Mouse (Mus musculus) activated CD4-positive, CD25-positive, alpha-beta regulatory T cell, adult 4 months (primary cell): Measurements from ENCODE around the gene Acsf2. TPM values are rescaled to one million over a fixed set of nuclear protein-coding genes. Genes with fewer than 3 reads are reported as not detected.

Experiments used
- ATAC-seq: one replicate; pipeline ENCODE4 v1.8.0; 2017
- polyA plus RNA-seq, 2 experiments: library from polyadenylated mRNA; unstranded; fragments of 100-300 nt; shearing (Covaris generic); gene quantifications; one replicate each; pipeline ENCODE4 v1.2.1; 2017

Acsf2 gene
- polyA plus RNA-seq, 2 experiments from 2014 or later: 1.9 to 2.3 TPM

DNA sequence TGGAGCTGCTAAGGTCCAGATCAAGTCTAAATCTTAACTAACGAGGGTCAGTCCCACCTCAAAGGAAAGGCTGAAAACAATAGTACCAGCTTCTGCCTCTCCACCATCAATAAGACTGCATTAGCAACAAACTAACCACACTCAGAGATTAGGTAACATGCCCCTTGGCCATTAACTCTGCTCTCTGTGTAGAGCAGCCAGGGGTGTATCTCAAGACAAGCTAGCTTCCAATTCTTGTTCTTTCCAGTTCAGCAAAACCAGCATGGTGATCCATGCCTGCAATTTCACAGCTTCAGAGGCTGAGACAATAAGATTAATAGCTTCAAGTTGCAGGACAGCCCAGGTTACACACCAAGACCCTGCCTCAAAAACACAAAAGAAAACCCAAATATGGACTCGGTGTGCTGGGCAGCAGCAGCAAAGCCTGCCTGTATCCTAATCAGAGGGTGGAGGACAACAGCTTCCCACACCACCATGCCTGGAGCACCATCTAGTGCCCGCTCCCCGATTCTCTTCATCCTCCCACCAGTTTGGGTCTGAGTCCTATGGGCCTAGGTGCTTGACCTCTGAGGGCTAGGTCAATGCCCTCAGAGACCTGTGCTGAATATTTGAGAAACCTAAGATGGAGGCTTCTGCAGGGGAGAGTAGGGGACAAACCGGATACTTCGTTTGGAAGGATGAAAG lies 3.1 kb downstream of the Acsf2 start:
- no peak for ATAC-seq

DNA sequence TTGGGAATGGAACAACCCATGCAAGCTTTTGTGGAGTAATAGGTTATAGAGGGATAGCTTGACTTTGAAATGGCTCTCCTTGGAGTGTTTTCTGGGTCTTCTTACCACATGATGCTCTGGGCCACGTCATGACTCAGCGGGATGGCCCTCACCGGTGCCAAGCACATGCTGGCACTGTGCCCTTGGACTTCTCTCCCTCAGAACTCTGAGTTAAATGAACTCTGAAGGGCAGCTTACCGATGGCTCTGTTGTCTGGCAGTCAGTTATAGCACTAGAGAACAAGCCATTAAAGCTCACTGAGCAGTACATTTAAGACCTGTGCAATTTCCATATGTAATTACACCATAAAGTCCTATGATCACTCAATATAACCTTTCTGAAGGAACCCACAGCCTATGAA lies 4.4 kb downstream of the Acsf2 start:
- no peak for ATAC-seq

DNA sequence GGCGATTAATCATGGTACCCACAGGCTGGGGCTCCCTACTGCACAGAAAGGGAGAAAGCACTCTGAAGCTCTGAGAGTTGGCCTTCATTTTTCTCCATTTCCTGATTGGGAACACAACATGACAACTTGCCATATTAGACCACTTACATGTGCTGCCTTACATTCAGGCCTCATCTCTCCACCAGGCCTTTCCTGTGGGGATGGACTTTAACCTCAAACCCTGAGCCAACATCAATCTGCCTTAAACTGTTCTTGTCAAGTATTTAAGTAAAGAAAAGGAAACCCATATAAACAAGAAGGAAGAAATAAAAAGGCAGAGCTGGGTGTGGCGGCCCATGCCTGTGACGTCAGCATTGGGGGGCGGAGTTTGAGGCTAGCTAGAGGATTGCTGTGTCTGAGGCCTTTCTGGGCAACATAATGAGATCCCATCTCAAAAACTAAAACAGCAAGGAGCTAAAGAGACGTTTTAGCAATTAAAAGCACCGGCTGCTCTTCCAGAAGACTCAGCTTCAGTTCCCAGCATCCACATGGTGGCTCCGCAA lies 5.3 kb downstream of the Acsf2 start:
- peak; percentile 45 for ATAC-seq

DNA sequence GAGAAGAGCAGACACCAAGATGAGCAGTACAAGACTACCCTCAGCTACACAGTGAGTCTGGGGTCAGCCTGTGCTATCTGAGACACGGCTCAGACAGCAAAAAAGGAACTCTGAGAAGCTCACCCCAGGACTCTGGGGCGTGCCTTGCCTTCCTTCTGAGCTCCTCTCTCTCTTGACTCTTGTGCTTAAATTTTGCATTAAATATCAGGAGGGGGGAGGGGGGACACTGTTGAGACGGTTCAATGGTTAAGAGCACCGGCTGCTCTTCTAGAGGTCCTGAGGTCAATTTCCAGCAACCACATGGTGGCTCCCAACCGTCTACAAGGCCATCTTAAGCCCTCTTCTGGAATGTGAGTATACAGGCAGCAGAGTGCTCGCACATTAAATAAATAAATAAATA lies 14.2 kb downstream of the Acsf2 start:
- no peak for ATAC-seq

DNA sequence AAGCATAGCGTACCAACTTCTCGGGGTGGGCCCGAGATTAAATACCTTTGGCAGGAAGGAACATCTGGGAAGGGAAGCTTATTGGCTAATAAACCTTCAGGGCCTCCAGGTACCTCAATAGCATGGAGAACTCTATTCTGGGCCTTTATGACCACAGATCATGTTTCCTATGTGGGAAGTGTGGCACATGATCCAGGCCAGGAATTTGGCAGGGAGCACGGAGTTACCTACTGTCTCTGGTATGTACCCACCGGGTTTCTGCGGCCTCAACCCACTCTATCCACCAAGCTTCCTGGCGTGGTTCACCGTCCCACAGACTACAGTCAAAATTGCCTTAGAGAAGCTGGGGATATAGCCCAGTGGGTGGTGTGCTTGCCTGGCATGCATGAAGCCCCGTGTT lies 16.6 kb downstream of the Acsf2 start:
- no peak for ATAC-seq

DNA sequence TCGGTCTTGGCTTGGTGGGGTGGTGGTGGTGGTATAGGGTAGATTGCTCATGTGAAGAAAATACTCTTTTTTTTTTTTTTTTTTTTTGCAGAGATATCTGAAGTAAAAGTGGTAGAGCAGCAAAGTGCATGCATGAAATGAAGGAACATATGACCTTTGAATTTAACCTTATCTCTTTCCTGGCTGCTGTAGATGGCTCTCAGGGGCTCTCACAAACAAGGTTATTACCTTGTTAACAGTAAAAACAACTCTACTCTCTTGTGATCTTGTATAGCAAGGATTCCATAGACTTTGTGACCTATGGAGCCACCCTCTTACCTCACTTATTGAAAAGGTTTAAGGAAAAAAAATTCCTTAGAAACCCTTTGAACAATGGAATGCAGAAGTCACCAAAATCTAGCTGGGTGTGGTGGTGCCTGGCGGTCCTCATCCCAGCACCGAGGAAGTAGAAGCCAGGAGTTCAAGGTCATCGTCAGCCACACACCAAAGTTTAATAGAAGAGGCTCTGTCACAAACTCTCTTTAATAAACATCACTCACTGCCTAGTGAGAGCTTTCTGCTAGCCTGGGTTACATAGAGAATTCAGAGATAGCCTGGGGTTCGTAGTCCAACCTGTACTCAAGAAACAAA lies 21.4 kb downstream of the Acsf2 start:
- ATAC-seq: no peak

DNA sequence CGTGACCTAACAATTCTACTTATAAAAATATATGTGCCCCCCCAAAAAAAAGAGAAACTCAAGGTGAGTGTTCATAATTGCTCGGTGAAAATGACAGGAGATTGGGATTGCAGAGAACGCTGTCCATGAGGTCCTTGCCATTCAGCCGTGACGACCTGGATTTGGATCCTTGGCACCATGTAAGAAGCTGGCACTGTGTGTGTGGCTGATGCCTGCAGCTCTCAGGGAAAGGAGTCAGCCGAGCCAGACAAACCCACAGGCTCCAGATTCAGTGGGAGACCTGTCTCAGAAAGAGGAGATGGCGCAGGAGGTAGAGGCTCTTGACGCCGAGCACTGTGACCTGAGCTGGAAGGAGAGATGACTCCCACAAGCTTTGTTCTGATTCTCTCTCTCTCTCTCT lies 25.3 kb downstream of the Acsf2 start:
- ATAC-seq: no peak

DNA sequence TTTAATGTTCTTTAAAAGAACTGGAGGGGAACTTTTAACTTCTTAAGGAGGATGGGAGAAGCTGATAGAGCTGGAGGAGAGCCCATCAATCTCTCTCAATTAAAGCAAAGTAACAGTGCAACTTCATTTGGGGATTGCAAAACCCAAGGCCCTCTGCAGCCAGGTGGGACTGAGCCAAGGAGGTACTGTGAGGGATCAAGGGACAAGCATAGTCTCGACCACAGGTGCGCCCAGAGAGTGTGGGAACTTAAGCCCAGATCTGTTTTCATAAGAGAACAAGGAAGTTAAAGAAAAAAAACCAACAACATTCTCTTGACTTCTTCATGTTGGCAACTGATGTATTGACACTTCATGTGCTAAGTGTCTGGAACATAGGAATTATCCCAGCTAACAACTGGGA lies 26.6 kb downstream of the Acsf2 start:
- no peak for ATAC-seq

DNA sequence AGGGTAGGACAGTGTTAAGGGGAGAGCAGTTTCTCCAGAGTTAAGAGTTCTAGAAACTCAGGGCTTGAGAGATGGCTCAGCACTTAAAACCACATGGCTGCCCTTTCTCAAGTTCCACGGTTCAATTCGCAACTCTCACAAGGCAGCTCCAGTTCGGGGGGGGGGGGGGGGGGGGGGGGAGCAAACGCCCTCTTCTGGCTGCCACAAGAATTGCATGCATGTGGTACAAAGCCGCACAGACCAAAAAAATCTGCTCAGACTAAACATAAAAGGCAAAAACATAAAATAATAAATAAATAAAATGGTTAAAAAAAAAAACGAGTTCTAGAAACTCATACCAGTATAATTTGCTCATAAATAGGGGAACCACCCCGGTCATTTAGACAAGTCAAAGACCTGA lies 27.1 kb downstream of the Acsf2 start:
- ATAC-seq: no peak

DNA sequence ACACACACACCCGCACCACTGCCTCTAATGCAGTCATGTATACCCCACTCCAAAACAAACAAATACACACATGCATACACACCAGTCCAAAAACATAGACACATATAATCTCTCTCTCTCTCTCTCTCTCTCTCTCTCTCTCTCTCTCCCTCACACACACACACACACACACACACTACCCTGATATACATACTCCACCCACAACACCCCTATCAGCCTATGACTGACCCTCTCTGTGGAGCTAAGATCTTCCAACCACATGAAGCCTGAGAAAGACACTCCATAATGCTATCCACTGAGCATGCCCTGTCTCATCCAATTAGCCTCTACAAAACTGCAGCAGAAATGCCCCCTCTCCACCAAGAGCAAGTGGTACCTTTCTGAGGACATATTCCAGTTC lies 29.8 kb downstream of the Acsf2 start:
- no peak for ATAC-seq

DNA sequence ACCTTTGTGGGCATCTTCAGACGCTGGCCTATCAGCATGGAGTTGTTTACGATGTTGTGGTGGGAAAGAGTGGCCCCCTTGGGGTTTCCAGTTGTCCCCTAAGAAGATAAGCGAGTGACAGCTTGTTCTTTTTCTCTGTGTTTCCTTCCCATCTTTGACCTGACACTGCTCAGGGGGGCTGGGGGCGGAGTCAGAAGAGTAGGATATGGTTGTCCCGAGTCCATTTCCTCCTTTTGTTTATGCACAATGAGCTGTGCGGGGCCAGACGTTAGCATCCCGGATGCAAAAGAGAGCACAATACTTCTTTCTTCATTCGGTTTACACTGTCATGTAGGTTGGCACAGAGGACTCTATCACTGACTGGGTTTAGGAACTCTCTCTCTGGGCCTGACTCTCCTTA lies 31.1 kb downstream of the Acsf2 start:
- ATAC-seq: no peak

DNA sequence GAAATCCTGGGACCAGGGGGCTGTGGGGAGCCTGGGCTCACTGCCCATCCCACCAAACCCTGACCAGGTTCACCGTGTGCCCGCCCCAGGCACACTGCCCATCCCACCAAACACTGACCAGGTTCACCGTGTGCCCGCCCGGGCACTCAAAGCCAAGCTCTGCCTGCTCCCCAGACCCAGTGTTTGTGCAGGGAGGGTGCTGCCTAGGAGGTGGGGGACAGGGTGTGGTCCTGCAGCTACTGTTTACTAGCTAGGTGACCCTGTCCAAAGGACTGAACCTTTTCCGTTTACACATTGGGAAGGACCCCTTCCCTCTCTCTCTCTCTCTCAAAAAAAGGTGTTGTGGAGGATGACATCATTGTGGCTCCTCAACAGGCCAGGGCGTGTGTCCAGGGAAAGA lies 34.3 kb downstream of the Acsf2 start:
- no peak for ATAC-seq

DNA sequence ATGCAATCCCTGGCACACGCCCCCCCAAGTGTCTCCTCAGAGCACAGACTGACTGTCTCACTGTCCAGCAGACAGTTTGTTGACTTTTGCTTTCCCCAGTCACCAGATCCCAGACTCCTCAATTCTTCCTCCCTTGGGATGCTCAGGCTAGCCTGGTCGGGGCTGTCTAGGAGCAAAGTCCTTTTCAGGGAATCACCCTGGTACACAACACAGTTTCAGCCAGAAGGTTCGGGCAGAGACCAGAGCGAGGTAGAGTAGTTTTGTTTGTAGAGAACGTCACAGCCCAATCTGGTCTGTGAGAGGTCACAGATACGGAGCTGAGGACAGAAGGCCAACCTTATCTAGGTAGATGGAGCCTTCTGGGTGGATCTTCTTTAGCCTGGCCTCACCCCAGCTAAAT lies 35.1 kb downstream of the Acsf2 start:
- ATAC-seq: no peak

DNA sequence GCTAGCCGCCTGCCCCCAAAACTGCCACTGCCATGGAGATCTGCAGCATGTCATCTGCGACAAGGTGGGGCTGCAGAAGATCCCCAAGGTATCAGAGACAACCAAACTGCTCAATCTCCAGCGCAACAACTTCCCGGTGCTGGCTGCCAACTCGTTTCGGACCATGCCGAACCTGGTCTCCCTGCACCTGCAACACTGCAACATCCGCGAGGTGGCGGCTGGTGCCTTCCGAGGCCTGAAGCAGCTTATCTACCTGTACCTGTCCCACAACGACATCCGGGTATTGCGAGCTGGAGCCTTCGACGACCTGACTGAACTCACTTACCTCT lies 36.6 kb downstream of the Acsf2 start:
- ATAC-seq: peak; percentile 46

DNA sequence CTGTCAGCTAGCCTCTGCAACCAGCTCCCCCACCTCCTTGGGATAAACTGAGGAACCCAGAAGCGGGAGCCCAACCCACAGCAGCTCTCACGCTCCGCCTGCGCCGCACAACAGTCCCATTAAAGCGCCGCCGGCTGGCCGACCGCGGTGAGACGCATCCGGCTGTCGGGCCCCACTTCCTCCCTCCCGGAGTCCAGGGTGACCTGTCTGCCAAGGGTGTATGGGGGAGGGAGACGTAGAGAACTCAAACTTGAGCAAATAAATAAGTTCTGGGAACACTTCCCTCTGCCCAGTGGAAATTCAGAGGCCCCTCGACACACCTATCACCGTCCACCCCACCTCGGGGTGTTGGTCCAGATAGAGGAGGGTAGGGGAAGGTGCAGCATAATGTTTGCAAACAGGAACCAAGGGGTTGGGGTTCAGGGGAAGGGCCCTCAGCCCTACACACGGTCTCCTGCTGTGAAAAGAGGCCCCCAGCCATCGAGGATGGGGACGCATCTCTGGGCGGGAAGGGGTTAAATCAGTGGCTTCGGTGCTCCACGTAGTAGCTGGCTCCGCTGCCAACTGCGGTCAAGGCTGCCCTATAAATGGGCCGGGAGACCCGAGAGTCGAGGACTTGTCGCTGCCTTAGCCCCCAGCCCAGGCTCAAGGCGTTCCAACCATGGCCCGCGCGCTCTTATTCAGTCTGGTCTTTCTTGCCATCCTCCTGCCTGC lies 37.1 kb downstream of the Acsf2 start, which contains the start of gene Chad:
Gene Chad, plus strand, starts transcription at position 611 of the 714 bp plus-strand sequence.
- peak; percentile 63 for ATAC-seq

DNA sequence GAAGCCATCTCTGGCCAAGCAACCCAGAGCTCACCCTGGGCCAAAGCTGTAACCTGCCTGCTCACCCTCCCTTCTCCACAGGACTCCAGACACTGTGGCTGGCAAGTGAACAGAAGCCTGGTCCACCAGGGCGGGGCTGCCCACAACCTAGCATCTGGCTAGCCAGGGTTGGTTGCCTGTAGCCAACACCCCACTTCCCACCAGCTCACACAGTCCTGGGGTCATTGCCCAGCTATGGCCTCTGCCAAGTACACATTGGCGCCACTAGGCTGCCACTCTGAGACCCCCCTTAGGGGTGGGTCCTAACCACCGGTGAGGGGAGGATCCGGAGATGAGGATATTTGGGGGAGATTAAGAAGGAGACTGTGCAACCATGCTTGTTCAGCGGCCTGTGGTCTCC lies 37.9 kb downstream of the Acsf2 start:
- ATAC-seq: no peak

DNA sequence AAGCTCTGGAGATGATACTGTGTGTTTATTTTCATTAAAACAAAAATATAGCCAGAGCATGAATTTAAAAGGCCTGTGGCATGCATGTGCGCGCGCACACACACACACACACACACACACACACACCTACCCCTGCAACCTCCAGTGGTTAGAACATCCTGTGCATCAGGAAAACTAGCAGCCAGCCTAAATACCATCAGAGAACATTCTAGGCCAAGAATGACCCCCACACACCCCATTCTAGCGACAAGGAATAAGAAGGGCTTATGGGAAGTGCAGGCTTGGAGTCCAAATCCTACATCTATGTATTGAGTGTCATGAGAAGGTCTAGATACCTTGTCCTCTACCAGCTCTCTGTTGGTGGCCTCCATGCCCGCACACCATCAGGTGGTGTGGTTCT lies 38.3 kb downstream of the Acsf2 start:
- ATAC-seq: no peak

DNA sequence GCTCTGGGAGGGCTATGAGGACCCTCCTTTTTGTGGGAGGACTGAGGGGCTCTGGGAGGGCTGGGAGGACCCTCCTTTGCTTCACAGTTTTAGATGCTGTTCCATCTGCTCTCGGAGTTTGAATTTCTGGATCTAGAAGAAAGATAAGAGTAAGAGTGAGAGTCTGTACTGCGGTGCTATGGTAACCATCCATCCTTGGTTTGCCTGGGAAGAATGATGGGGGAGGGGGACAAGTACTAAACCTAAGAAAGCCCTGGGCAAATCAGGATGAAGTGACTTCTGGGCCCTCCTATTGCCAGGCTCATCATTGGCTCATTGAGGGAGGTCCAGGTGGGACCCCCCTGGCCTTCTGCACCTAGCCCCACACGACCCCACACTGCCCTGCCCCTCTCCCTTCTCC lies 43.4 kb downstream of the Acsf2 start:
- ATAC-seq: no peak

DNA sequence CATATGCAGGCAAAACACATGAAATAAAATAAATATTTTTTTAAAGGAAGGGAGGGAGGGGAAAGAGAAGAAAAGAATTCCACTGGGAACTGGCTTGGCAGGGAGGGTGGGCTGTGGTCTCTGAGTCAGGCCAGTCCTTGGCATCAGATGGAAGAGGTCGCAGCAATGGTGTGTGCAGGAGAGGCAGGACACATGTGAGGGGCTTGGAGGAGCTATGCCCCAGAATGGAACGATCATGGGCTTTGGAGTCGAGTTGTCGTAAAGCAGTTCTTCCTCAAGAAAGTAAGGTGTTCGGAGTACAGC lies 51.3 kb downstream of the Acsf2 start:
- ATAC-seq: no peak

DNA sequence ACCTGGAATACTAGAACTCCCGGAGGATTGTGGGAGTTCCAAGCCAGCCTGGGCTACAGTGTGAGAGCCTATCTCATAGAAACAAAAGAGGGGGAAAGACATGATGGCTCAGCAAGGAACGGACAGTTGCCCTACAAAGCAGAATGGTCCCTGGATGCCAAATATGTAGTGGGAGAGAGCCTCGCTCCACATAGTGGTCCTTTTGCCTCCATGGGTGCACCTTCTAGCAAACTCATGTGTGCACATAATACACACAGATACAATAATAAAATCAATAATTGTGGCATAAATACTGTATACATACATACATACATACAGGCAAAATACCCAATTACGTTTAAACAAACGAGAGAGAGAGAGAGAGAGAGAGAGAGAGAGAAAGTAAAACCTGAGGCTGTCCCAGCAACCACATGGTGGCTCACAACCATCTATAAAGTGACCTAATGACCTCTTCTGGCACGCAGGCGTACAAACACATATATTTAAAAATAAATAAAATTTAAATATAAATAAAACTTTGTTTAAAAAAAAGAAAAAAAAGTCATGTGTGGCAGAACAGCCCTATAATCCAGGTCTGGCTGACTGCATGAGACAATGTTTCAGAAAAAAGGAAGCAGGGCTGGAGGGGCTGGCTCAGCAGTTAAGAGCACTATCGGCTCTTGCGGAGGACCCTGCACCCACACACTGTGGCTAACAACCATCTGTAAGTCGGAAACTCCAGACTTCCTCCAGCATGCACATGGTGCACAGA lies 51.8 kb downstream of the Acsf2 start:
- no peak for ATAC-seq

DNA sequence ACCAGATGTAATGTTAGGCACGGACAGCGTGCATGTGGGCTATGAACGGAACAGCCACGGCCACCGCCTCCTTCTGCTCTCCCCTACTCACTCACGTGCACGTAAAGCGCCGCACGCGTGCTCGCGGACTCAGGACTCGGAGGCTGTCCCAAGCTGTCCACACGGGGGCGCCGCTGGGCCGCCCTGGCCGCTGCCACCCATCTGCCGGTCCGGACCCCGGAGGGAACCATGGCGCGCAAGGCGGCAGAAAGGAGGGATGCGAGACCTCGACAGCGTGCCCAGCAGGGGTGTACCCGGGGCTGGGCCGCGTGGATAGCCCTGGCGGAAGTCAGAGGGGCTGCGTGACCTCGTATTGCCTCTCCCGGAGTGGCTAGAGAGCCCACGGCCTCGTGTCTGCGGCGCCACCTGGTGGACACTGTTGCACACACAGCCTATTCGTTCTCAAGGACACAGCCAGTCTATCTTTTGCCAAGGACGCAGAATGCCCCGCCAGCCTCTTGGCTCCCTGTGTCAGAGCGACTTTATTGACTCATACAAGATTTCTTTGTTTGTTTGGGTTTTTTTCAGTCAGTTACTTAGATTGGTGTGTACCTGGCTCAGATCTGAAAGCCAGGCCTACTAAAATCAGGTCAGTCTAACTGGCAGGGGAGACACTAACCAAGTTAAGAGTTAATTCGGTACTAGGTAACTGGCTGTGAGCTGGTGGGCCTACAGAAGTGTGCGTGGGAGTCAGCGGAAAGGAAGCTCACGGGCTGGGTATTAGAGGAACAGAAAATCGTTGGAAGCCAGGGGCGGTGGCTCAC lies 52.6 kb downstream of the Acsf2 start, which contains the start of gene Rsad1:
Gene Rsad1, minus strand, starts transcription at position 368 of the 803 bp plus-strand sequence.
- ATAC-seq: peak; percentile 87

DNA sequence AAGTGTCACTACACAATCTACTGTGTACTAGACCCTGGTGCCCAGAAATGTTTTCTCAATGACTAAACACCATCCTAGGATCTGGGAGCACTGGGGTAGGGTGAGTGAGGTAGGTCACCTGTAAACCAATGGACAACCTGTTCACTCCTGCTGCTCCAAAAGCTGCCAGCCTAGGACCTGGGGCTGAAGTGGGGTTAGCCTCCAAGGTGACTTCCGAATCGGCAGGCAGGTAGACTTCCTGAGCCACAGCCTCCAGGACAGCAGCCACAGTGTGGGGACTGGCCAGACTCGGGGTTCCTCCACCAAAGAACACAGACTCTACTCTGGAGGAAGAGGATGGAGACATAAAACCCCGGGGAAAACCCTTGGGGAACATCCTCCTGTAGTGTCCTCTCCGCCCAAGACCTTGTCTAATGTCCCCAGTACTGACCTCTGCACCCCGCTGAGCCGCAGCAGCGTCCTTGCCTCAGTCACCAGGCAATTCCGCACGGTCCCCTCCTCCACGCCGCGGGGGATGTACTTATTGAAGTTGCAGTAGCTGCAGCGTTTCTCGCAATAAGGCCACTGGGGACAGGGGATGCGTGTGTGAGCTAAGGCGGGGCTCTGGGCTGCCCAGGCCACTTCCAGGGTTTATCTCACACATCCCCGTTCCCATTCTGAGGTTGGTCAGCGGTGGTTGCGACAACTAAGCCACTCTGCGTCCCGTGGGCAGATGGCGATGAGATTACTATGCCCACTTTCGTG lies 53.5 kb downstream of the Acsf2 start:
- ATAC-seq: peak; percentile 6
